Mouse (Mus musculus) cerebellum, adult 2 months (tissue): Measurements from ENCODE around the gene Rdh1.
"Not testable (repeated sequence)": the region's sequence is repeated elsewhere in the genome, so short reads cannot be mapped to it uniquely, and the experiment has no call there.

Experiments used
- CTCF ChIP-seq: fragments of 200-500 bp; IDR thresholded peaks from 2 replicates; pipeline ENCODE4 v1.5.1; 2011; ENCODE audit warnings: low read depth, mild to moderate bottlenecking, control low read depth, low read length, moderate library complexity, borderline replicate concordance; ENCODE audit not compliant: insufficient read depth
- POLR2A ChIP-seq: fragments of 200-500 bp; IDR thresholded peaks from 2 replicates; pipeline ENCODE4 v1.6.1; 2011; ENCODE audit warnings: low read length, control low read depth, borderline replicate concordance; ENCODE audit not compliant: insufficient read depth

- not testable (repeated sequence) for TF ChIP-seq POLR2A, CTCF
These were observed 25.9 kb downstream of the Rdh1 start for GRCm38 (mm10) chr10:127785411-127785810.
